Mouse (Mus musculus) heart, embryonic 13.5 days (tissue): ENCODE measurements around the gene Lyst. TPM values are rescaled to one million over a fixed set of nuclear protein-coding genes. Genes with fewer than 3 reads are reported as not detected.

ENCODE experiments used
- ATAC-seq: fragments of 200-750 bp; cut with Nextera tagmentation; 2 replicates; pipeline ENCODE4 v1.8.0; 2017; ENCODE audit warnings: moderate TSS enrichment; ENCODE audit not compliant: insufficient number of reproducible peaks, low FRiP score, low TSS enrichment; ENCODE audit errors: extremely low read depth
- H3K27ac ChIP-seq: fragments of 300-500 bp; sonication (generic); replicated peaks from 2 replicates; pipeline ENCODE4 v1.5.1; 2015; ENCODE audit warnings: moderate library complexity, mild to moderate bottlenecking, inconsistent platforms
- H3K27me3 ChIP-seq: fragments of 300-500 bp; sonication (generic); replicated peaks from 2 replicates; pipeline ENCODE4 v1.6.1; 2015; ENCODE audit warnings: mild to moderate bottlenecking, inconsistent platforms
- H3K36me3 ChIP-seq: fragments of 300-500 bp; sonication (generic); 2 replicates; pipeline ENCODE4 v1.6.1; 2015; ENCODE audit warnings: mild to moderate bottlenecking, inconsistent platforms
- H3K4me1 ChIP-seq: fragments of 300-500 bp; sonication (generic); 2 replicates; pipeline ENCODE4 v1.6.1; 2015; ENCODE audit warnings: inconsistent platforms
- H3K4me2 ChIP-seq: fragments of 300-500 bp; sonication (generic); 2 replicates; pipeline ENCODE4 v1.6.1; 2015; ENCODE audit warnings: inconsistent platforms, mild to moderate bottlenecking, moderate library complexity
- H3K4me3 ChIP-seq: fragments of 300-500 bp; sonication (generic); 2 replicates; pipeline ENCODE4 v1.5.1; 2015; ENCODE audit warnings: moderate library complexity, mild to moderate bottlenecking, inconsistent platforms
- H3K9ac ChIP-seq: fragments of 300-500 bp; sonication (generic); 2 replicates; pipeline ENCODE4 v1.6.1; 2015; ENCODE audit warnings: inconsistent platforms, mild to moderate bottlenecking, moderate library complexity
- H3K9me3 ChIP-seq: fragments of 300-500 bp; sonication (generic); 2 replicates; pipeline ENCODE4 v1.6.1; 2016; ENCODE audit warnings: inconsistent platforms
- WGBS: fragments of 180-500 bp; shearing (Covaris S2); methylation state at CpG from one replicate; pipeline ENCODE4 v1.1.7; 2015; ENCODE audit warnings: mixed read lengths; 5-methylcytosine and 5-hydroxymethylcytosine counted together
- polyA plus RNA-seq: library from polyadenylated mRNA; unstranded; fragments of >200 nt; fragmentation: Nextera tagmentation; extraction: Ambion mirVana; gene quantifications from 2 replicates; pipeline ENCODE4 v1.2.1, GENCODE M21; 2015

The Lyst gene
- polyA plus RNA-seq, 1 experiment from 2014 or later: 2.6 TPM

DNA sequence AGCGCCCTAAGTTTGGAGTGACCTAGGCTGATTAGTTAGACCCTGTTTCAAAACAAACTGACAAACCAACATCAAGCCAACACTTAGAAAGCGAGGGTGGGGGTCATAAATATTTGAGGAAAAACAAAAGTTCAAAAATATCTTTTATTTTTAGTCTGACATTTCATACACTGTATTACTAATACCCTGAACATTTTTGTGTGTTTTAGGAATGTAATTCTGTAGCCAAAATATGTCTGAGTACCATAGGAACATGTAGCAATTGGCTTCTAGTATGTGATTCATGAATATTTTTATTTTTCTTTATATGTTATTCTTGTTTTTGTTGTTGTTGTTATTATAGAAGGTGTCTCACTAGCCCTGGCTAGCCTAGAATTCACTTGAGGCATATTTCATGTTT is 11.2 kb downstream of the Lyst start:
- Histone ChIP-seq H3K4me2 (no peak overlapping the region), H3K4me3 (no peak overlapping the region), H3K4me1 (no peaks in the 10 kb centered on the region), H3K27me3 (no peaks in the 10 kb centered on the region), H3K27ac (no peak overlapping the region), H3K9ac (no peak overlapping the region), H3K36me3 (no peaks in the 10 kb centered on the region), H3K9me3 (no peaks in the 10 kb centered on the region)
- ATAC-seq: no peak
- WGBS: 91% methylated on average over 2 of the region's 2 CpGs

DNA sequence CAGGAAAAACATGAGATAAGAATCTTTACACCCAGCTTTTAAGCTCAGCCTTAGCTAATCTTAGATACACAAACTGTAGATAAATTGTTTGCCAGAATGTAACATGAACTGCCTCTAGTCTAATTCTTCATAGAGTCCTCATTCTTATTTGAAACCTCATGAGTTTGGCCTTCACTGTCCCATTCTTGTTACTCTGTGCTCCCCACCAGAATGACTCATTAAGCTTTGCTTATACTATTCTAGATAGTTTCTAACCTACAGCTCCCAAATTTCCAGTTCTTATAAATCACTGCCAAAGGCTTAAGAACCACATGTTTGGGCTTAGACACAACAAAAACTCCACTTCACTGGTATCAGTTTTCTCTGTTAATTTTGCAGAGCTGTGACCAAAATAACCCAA is 16.0 kb downstream of the Lyst start:
- Histone ChIP-seq H3K9ac (no peak overlapping the region), H3K36me3 (no peaks in the 10 kb centered on the region), H3K4me2 (no peak overlapping the region), H3K4me1 (no peaks in the 10 kb centered on the region), H3K4me3 (no peak overlapping the region), H3K27ac (no peak overlapping the region), H3K9me3 (no peaks in the 10 kb centered on the region), H3K27me3 (no peaks in the 10 kb centered on the region)
- no peak for ATAC-seq

DNA sequence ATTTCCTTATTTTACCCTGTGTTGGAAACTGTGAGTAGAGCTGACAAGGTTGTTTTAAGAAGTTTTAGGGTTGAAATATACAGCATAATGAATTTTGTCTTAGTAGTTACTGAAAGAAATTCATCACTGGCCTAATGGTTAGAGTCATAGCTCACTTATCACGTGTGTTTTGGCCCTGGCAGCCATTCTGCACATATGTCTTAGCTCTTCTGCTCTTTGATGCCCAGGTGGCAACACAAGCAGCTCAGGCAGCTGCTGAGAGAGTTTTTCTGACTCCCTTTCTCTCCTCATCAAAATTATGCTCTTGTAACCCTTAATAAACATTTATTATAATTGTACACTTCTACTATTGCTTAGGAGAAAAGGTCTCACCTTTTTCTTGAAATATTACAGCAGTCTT is 18.1 kb downstream of the Lyst start:
- Histone ChIP-seq H3K27ac (no peak overlapping the region), H3K4me2 (no peak overlapping the region), H3K9ac (no peak overlapping the region), H3K4me3 (no peak overlapping the region), H3K36me3 (no peaks in the 10 kb centered on the region), H3K27me3 (no peaks in the 10 kb centered on the region), H3K4me1 (no peaks in the 10 kb centered on the region), H3K9me3 (no peaks in the 10 kb centered on the region)
- ATAC-seq: no peak
- 56% methylated on average over 1 of the region's 1 CpGs for WGBS

DNA sequence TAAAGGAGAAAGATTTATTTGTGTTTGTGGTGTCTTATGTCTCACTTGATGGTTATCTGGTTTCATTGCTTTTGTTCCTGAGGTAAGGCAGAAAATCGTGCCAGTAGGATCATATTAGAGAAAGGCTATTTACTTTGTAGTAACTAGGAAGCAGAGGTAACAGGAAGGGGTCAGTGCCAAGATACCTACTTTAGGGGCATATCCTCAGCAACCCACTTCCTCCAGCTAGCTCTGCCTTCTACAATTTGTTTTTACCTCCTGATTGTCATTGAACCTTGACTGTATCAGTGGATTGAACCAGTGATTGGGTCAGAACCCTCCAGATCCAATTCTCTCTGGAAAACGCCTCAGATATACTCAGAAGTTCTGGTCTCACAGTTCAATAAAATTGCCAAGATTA is 19.5 kb downstream of the Lyst start:
- Histone ChIP-seq H3K36me3 (no peaks in the 10 kb centered on the region), H3K27me3 (no peaks in the 10 kb centered on the region), H3K4me1 (no peaks in the 10 kb centered on the region), H3K4me2 (no peak overlapping the region), H3K9ac (no peak overlapping the region), H3K9me3 (no peaks in the 10 kb centered on the region), H3K4me3 (no peak overlapping the region), H3K27ac (no peak overlapping the region)
- ATAC-seq: no peak
- 61% methylated on average over 2 of the region's 2 CpGs for WGBS

DNA sequence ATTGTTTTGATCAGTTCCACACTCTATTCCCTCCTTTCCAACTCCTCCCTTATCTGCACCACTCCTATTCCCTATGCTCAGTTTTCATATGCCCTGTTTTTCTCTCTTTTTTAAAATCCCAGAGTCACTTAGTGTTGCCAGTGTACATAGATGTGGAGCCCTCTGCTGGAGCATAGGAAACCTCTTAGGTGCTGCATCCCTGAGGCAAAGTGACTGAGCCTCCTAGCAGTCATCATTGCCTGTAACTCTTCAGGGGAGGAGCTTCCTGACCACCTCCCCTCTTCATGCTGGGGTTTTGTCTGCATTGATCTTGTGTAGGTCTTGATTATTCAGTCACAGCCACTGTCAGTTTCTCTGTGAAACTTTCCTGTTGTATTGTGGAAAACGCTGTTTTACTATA is 22.7 kb downstream of the Lyst start:
- no peak for ATAC-seq
- WGBS: 82% methylated on average over 1 of the region's 1 CpGs
- H3K9ac ChIP-seq: no peak overlapping the region
- no peak overlapping the region for H3K4me2 ChIP-seq
- no peaks in the 10 kb centered on the region for H3K9me3 ChIP-seq
- no peaks in the 10 kb centered on the region for H3K27me3 ChIP-seq
- no peak overlapping the region for H3K27ac ChIP-seq
- peaks cover 14% of the 10 kb centered on the region for H3K36me3 ChIP-seq
- H3K4me1 ChIP-seq: no peaks in the 10 kb centered on the region
- H3K4me3 ChIP-seq: no peak overlapping the region

DNA sequence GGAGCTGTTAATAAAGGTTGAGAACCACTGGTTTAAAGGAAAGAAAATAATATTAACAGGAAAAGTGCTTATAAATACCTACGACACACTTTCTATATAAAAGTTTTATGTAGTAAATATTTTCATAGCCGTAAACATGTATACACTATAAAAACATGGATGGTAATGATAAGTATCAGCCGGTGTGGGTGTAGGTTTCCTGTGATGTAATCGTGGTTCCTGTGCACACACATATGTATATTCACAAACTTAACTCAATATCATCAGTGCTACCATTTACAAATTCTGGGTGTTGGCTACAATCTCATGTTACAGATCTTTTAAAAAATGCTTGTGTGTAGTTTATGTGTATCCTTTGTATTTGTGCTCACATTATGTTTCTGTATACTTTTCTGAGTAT is 24.0 kb downstream of the Lyst start:
- Histone ChIP-seq H3K27ac (no peak overlapping the region), H3K4me2 (no peak overlapping the region), H3K9me3 (no peaks in the 10 kb centered on the region), H3K4me1 (peaks cover 7% of the 10 kb centered on the region; the same call in 1 of the 2 replicates), H3K9ac (no peak overlapping the region), H3K36me3 (peaks cover 18% of the 10 kb centered on the region), H3K4me3 (no peak overlapping the region), H3K27me3 (no peaks in the 10 kb centered on the region)
- no peak for ATAC-seq
- WGBS: 88% methylated on average over 4 of the region's 4 CpGs

DNA sequence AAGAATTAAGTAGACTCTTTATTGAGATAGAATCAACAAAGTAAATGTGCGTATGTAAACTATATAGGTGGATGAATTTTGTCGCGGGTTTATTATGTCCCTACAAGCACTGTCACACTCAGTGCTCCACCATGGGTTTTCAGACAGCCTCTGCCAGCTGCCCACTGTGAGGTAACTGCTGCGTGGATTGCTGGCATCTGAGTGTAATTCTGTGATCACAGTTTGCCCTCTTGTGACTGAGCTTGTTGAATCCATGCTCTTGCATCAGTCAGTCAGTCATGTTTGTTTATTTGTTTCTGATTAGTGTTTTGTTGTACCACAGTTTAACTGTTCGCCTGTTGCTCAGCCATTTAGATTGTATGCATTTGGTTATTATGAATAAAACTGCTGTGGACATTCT is 31.3 kb downstream of the Lyst start:
- Histone ChIP-seq H3K36me3 (peaks cover 14% of the 10 kb centered on the region), H3K4me2 (no peak overlapping the region), H3K9me3 (no peaks in the 10 kb centered on the region), H3K4me3 (no peak overlapping the region), H3K4me1 (peaks cover 7% of the 10 kb centered on the region; the same call in 1 of the 2 replicates), H3K9ac (no peak overlapping the region), H3K27ac (no peak overlapping the region), H3K27me3 (no peaks in the 10 kb centered on the region)
- WGBS: 78% methylated on average over 5 of the region's 5 CpGs
- ATAC-seq: no peak

DNA sequence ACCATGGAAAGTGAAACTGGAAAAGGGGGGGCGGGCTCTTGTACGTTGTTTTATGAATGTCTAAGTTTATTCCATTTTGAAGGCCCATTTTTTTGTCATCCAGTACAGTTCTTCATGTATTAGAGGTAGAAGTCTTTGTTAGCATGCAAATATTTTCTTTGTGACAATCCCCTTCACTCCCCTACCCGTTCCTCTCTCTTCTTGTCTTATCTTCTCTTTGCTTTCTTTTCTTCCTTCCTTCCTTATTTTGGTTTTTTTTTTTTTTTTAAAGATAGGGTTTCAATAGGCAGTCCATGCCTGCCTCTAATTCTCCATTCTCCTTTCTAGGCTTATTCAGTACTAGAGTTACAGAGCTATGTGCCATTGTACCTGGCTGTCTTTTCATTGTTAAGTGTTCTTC is 32.4 kb downstream of the Lyst start:
- 69% methylated on average over 3 of the region's 3 CpGs for WGBS
- peaks cover 7% of the 10 kb centered on the region for H3K36me3 ChIP-seq
- peaks cover 7% of the 10 kb centered on the region; the same call in 1 of the 2 replicates for H3K4me1 ChIP-seq
- H3K27ac ChIP-seq: no peak overlapping the region
- H3K4me2 ChIP-seq: no peak overlapping the region
- ATAC-seq: no peak
- H3K27me3 ChIP-seq: no peaks in the 10 kb centered on the region
- H3K9me3 ChIP-seq: no peaks in the 10 kb centered on the region
- no peak overlapping the region for H3K4me3 ChIP-seq
- H3K9ac ChIP-seq: no peak overlapping the region

DNA sequence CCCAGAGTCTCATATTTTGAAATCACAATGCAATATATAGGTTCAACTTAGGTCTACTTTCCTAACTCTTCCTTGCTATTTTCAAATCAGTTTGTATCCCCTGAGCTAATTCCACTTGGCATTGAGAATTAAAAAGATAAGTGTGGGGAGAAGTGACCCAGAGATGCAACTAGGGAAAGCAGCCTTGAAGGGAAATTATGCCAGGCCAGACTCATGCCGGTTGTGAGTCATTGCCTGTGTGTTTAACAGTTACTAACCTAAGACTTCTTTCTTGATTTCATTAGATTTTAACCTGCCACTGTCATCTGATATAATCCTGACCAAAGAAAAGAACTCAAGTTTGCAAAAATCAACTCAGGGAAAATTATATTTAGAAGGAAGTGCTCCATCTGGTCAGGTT is 43.5 kb downstream of the Lyst start:
- H3K4me1 ChIP-seq: no peaks in the 10 kb centered on the region
- WGBS: 70% methylated on average over 1 of the region's 1 CpGs
- H3K27me3 ChIP-seq: no peaks in the 10 kb centered on the region
- H3K9me3 ChIP-seq: no peaks in the 10 kb centered on the region
- no peak overlapping the region for H3K27ac ChIP-seq
- ATAC-seq: no peak
- H3K9ac ChIP-seq: no peak overlapping the region
- peaks cover 20% of the 10 kb centered on the region for H3K36me3 ChIP-seq
- no peak overlapping the region for H3K4me2 ChIP-seq
- H3K4me3 ChIP-seq: no peak overlapping the region

DNA sequence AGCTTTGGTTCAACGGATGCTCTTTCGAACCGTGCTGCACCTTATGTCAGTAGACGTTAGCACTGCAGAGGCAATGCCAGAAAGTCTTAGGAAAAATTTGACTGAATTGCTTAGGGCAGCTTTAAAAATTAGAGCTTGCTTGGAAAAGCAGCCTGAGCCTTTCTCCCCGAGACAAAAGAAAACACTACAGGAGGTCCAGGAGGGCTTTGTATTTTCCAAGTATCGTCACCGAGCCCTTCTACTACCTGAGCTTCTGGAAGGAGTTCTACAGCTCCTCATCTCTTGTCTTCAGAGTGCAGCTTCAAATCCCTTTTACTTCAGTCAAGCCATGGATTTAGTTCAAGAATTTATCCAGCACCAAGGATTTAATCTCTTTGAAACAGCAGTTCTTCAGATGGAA is 44.5 kb downstream of the Lyst start:
- ATAC-seq: no peak
- 79% methylated on average over 7 of the region's 7 CpGs for WGBS
- peaks cover 20% of the 10 kb centered on the region for H3K36me3 ChIP-seq
- H3K4me1 ChIP-seq: no peaks in the 10 kb centered on the region
- no peaks in the 10 kb centered on the region for H3K27me3 ChIP-seq
- H3K9ac ChIP-seq: no peak overlapping the region
- H3K9me3 ChIP-seq: no peaks in the 10 kb centered on the region
- H3K4me3 ChIP-seq: no peak overlapping the region
- no peak overlapping the region for H3K27ac ChIP-seq
- H3K4me2 ChIP-seq: no peak overlapping the region

DNA sequence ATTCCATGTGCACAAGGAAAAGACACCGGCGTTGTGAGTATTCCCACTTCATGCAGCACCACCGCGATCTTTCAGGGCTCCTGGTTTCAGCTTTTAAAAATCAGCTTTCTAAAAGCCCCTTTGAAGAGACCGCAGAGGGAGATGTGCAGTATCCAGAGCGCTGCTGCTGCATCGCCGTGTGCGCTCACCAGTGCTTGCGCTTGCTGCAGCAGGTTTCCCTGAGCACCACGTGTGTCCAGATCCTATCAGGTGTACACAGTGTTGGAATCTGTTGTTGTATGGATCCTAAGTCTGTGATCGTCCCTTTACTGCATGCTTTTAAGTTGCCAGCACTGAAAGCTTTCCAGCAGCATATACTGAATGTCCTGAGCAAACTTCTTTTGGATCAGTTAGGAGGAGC is 45.0 kb downstream of the Lyst start:
- no peaks in the 10 kb centered on the region for H3K4me1 ChIP-seq
- 77% methylated on average over 12 of the region's 12 CpGs for WGBS

DNA sequence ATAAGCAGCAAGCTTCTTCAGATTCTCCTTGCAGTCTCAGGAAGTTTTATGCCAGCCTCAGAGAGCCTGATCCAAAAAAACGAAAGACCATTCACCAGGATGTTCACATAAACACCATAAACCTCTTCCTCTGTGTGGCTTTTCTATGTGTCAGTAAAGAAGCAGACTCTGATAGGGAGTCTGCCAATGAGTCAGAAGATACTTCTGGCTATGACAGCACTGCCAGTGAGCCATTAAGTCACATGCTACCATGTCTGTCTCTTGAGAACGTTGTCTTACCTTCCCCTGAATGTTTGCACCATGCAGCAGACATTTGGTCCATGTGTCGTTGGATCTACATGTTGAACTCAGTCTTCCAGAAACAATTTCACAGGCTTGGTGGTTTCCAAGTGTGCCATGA is 47.4 kb downstream of the Lyst start:
- WGBS: 65% methylated on average over 3 of the region's 3 CpGs
- no peak for ATAC-seq

More for the DNA sequence above, 45.0 kb downstream of the Lyst start:
- H3K4me2 ChIP-seq: no peak overlapping the region
- no peak for ATAC-seq
- no peak overlapping the region for H3K27ac ChIP-seq
- no peak overlapping the region for H3K9ac ChIP-seq
- no peaks in the 10 kb centered on the region for H3K9me3 ChIP-seq
- peaks cover 20% of the 10 kb centered on the region for H3K36me3 ChIP-seq
- H3K27me3 ChIP-seq: no peaks in the 10 kb centered on the region
- no peak overlapping the region for H3K4me3 ChIP-seq

DNA sequence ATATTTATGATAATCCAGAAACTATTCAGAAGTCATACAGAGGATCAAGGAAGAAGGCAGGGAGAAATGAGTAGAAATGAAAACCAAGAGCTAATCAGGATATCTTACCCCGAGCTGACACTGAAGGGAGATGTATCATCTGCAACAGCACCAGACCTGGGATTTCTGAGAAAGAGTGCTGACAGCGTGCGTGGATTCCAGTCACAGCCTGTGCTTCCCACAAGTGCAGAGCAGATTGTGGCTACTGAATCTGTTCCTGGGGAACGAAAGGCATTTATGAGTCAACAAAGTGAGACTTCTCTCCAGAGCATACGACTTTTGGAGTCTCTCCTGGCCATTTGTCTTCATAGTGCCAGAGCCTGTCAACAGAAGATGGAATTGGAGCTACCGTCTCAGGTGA is 47.8 kb downstream of the Lyst start:
- H3K4me1 ChIP-seq: no peaks in the 10 kb centered on the region
- no peak overlapping the region for H3K9ac ChIP-seq
- H3K27me3 ChIP-seq: no peaks in the 10 kb centered on the region
- ATAC-seq: no peak
- H3K4me2 ChIP-seq: no peak overlapping the region
- no peak overlapping the region for H3K27ac ChIP-seq
- H3K9me3 ChIP-seq: no peaks in the 10 kb centered on the region
- no peak overlapping the region for H3K4me3 ChIP-seq
- 61% methylated on average over 6 of the region's 6 CpGs for WGBS
- H3K36me3 ChIP-seq: peaks cover 19% of the 10 kb centered on the region

More for the DNA sequence above, 47.4 kb downstream of the Lyst start:
- H3K27me3 ChIP-seq: no peaks in the 10 kb centered on the region
- no peak overlapping the region for H3K9ac ChIP-seq
- no peak overlapping the region for H3K4me2 ChIP-seq
- H3K27ac ChIP-seq: no peak overlapping the region
- H3K9me3 ChIP-seq: no peaks in the 10 kb centered on the region
- no peak overlapping the region for H3K4me3 ChIP-seq
- H3K36me3 ChIP-seq: peaks cover 19% of the 10 kb centered on the region
- H3K4me1 ChIP-seq: no peaks in the 10 kb centered on the region
